Mouse (Mus musculus): Measurements from ENCODE around the gene Gm8232. TPM values are rescaled to one million over a fixed set of nuclear protein-coding genes. Genes with fewer than 3 reads are reported as not detected.
"Not testable (repeated sequence)": the region's sequence is repeated elsewhere in the genome, so short reads cannot be mapped to it uniquely, and the experiment has no call there.

Gene Gm8232
- polyA plus RNA-seq (2015; fragmentation: Nextera tagmentation; extraction: Ambion mirVana): not detected in 2 replicates

- not testable (repeated sequence) for H3K9me3 ChIP-seq (ENCODE audit: control insufficient read depth); H3K4me3 ChIP-seq (ENCODE audit: low read depth, low read length); ATAC-seq; H3K4me1 ChIP-seq (replicated peaks; ENCODE audit: control insufficient read depth, insufficient read depth, low read length); H3K27me3 ChIP-seq (replicated peaks; ENCODE audit: control insufficient read depth, insufficient read depth, low read length); H3K9ac ChIP-seq (ENCODE audit: low read depth, low read length); H3K4me2 ChIP-seq (replicated peaks; ENCODE audit: low read depth); H3K27ac ChIP-seq (ENCODE audit: low read depth, low read length); H3K36me3 ChIP-seq (ENCODE audit: control insufficient read depth, insufficient read depth)
- WGBS: 88% methylated on average over 3 of the region's 3 CpGs
These were observed at the start of gene Gm8232 for GRCm38 (mm10) chr14:44433335-44433734. Gene Gm8232 (plus strand): TSS chr14:44433635.

- H3K4me2 ChIP-seq (replicated peaks; ENCODE audit: low read depth); H3K9ac ChIP-seq (ENCODE audit: low read depth, low read length); ATAC-seq; H3K4me3 ChIP-seq (ENCODE audit: low read depth, low read length); H3K4me1 ChIP-seq (replicated peaks; ENCODE audit: control insufficient read depth, insufficient read depth, low read length); H3K9me3 ChIP-seq (ENCODE audit: control insufficient read depth); H3K27me3 ChIP-seq (replicated peaks; ENCODE audit: control insufficient read depth, insufficient read depth, low read length); H3K27ac ChIP-seq (ENCODE audit: low read depth, low read length); H3K36me3 ChIP-seq (ENCODE audit: control insufficient read depth, insufficient read depth): not testable (repeated sequence)
- WGBS: 83% methylated on average over 4 of the region's 4 CpGs
These were observed 49.2 kb upstream of the Gm8232 start for GRCm38 (mm10) chr14:44384233-44384632.

- H3K4me3 ChIP-seq (ENCODE audit: low read depth, low read length); H3K27ac ChIP-seq (ENCODE audit: low read depth, low read length); ATAC-seq; H3K36me3 ChIP-seq (ENCODE audit: control insufficient read depth, insufficient read depth); H3K27me3 ChIP-seq (replicated peaks; ENCODE audit: control insufficient read depth, insufficient read depth, low read length); H3K4me1 ChIP-seq (replicated peaks; ENCODE audit: control insufficient read depth, insufficient read depth, low read length); H3K9ac ChIP-seq (ENCODE audit: low read depth, low read length); H3K9me3 ChIP-seq (ENCODE audit: control insufficient read depth); H3K4me2 ChIP-seq (replicated peaks; ENCODE audit: low read depth): not testable (repeated sequence)
- WGBS: no CpG with 5 or more reads among the region's 2 CpGs
These were observed 22.8 kb upstream of the Gm8232 start, which contains the start of gene Gm3371 for GRCm38 (mm10) chr14:44410588-44410987. Gene Gm3371 (minus strand): TSS chr14:44410688.

Other genes with a start within 250 kb of the Gm8232 start
- gene Gm8212, start 236.0 kb upstream of the Gm8232 start, polyA plus RNA-seq (2015; fragmentation: Nextera tagmentation; extraction: Ambion mirVana): not detected in 2 replicates
- gene 4930503E14Rik, start 220.4 kb upstream of the Gm8232 start, polyA plus RNA-seq (2015; fragmentation: Nextera tagmentation; extraction: Ambion mirVana): not detected in 2 replicates
- gene Gm8220, start 148.1 kb upstream of the Gm8232 start, polyA plus RNA-seq (2015; fragmentation: Nextera tagmentation; extraction: Ambion mirVana): not detected in 2 replicates
- gene Gm5930, start 95.1 kb upstream of the Gm8232 start, polyA plus RNA-seq (2015; fragmentation: Nextera tagmentation; extraction: Ambion mirVana): not detected in 2 replicates
- gene Gm8229, start 68.3 kb upstream of the Gm8232 start, polyA plus RNA-seq (2015; fragmentation: Nextera tagmentation; extraction: Ambion mirVana): not detected in 2 replicates
- not detected in 2 replicates for gene Gm3371, start 22.9 kb upstream of the Gm8232 start, polyA plus RNA-seq (2015; fragmentation: Nextera tagmentation; extraction: Ambion mirVana)
- gene BC061237, start 58.8 kb downstream of the Gm8232 start, polyA plus RNA-seq (2015; fragmentation: Nextera tagmentation; extraction: Ambion mirVana): 0.26 TPM in 1 of 2 replicates, not detected in the other
- not detected in 2 replicates for gene Gm17093, start 84.6 kb downstream of the Gm8232 start, polyA plus RNA-seq (2015; fragmentation: Nextera tagmentation; extraction: Ambion mirVana)
- gene Gm8247, start 149.5 kb downstream of the Gm8232 start, polyA plus RNA-seq (2015; fragmentation: Nextera tagmentation; extraction: Ambion mirVana): not detected in 2 replicates
- gene Gm5624, start 194.3 kb downstream of the Gm8232 start, polyA plus RNA-seq (2015; fragmentation: Nextera tagmentation; extraction: Ambion mirVana): not detected in 2 replicates

Measured in intestine, postnatal 0 days (tissue).